Mouse (Mus musculus): Measurements from ENCODE around the gene Cd28. TPM values are rescaled to one million over a fixed set of nuclear protein-coding genes. Genes with fewer than 3 reads are reported as not detected.

Cd28 gene
- total RNA-seq (2012; rRNA removed) = not detected in 2 replicates
- polyA plus RNA-seq (2012; ENCODE audit: insufficient read depth in 1 of 2, insufficient read length in 2 of 2, low read depth in 1 of 2, low replicate concordance in 2 of 2, missing spikeins in 1 of 2) = not detected

DNA sequence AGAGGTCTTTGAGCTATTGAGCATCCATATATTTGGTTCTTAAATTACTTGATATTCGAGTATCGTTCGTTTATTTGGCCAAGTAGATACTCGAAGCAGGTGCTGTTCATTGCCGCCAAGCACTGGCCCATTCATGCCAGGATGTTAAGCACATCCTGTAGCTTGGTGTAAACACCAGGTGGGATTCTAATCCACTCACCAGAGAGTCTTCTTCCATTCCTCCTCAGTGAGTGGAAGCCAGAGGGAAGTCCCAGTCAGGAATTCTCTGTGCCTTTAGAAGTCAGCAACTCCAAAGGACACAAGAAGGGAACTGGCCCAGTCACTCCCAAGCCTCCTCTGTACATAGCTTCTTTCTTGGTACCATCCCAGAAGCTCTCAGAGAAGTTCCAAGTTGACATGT, at the start of gene Cd28:
Cd28 (plus strand) TSS at position 234 of the 400 bp plus-strand sequence.
- Histone ChIP-seq H3K36me3 (ENCODE audit: control insufficient read depth in 1 of 2, insufficient read depth in 2 of 2, low read length in 2 of 2) (no peaks in the 10 kb centered on the region), H3K79me2 (ENCODE audit: control insufficient read depth, insufficient read depth, low read length, poor library complexity) (no peaks in the 10 kb centered on the region), H3K4me1 (ENCODE audit: control insufficient read depth in 1 of 2, insufficient read depth in 2 of 2, low read length in 2 of 2) (no peaks in the 10 kb centered on the region), H3K27ac (ENCODE audit: control insufficient read depth, low read depth, low read length) (no peak within 1 kb of the TSS), H3K4me3 (ENCODE audit: control insufficient read depth in 1 of 2, insufficient read depth in 1 of 2, low read depth in 2 of 2, low read length in 2 of 2) (no peak within 1 kb of the TSS), H3K9me3 (replicated peaks; ENCODE audit: insufficient read depth, low read length) (no peaks in the 10 kb centered on the region), H3K9ac (ENCODE audit: control insufficient read depth, low read depth, low read length, poor library complexity, severe bottlenecking) (no peak within 1 kb of the TSS), H3K27me3 (ENCODE audit: control insufficient read depth in 1 of 2, insufficient read depth in 2 of 2, low read length in 2 of 2) (no peaks in the 10 kb centered on the region)
- TF ChIP-seq MYB (IDR thresholded peaks at IDR 0.05; ENCODE audit: low read depth, low read length) = no peak
- TF ChIP-seq MAFK (IDR thresholded peaks at IDR 0.05; ENCODE audit: borderline replicate concordance, low read depth, low read length) = no peak
- TF ChIP-seq MAZ (IDR thresholded peaks at IDR 0.05; ENCODE audit: low read depth, low read length) = no peak
- TF ChIP-seq KAT2A (conservative IDR thresholded peaks at IDR 0.05; ENCODE audit: low read depth, low read length) = no peak
- no peak for TF ChIP-seq ZMIZ1 (IDR thresholded peaks at IDR 0.05; ENCODE audit: low read depth, low read length)
- TF ChIP-seq UBTF (IDR thresholded peaks at IDR 0.05; ENCODE audit: borderline replicate concordance, insufficient read depth, low read depth, low read length) = no peak
- no peak for TF ChIP-seq ZKSCAN1 (IDR thresholded peaks at IDR 0.05; ENCODE audit: low read depth, low read length)
- TF ChIP-seq NELFE (IDR thresholded peaks at IDR 0.05; ENCODE audit: low read depth, low read length) = no peak
- no peak for TF ChIP-seq CTCF (IDR thresholded peaks at IDR 0.05 in 2 of 3, conservative IDR thresholded peaks at IDR 0.05 in 1 of 3; ENCODE audit: control insufficient read depth in 1 of 3, insufficient read depth in 1 of 3, low read depth in 2 of 3, low read length in 3 of 3, poor library complexity in 1 of 3, severe bottlenecking in 1 of 3)
- no peak for TF ChIP-seq HCFC1 (IDR thresholded peaks at IDR 0.05; ENCODE audit: low read depth, low read length)
- no peak for TF ChIP-seq GATA1 (IDR thresholded peaks at IDR 0.05; ENCODE audit: low read depth, low read length)
- no peak for TF ChIP-seq ETS1 (IDR thresholded peaks at IDR 0.05; ENCODE audit: low read depth, low read length)
- no peak for TF ChIP-seq JUND (IDR thresholded peaks at IDR 0.05; ENCODE audit: low read depth, low read length)
- no peak for DNase-seq (ENCODE audit: low read depth, low spot score)

DNA sequence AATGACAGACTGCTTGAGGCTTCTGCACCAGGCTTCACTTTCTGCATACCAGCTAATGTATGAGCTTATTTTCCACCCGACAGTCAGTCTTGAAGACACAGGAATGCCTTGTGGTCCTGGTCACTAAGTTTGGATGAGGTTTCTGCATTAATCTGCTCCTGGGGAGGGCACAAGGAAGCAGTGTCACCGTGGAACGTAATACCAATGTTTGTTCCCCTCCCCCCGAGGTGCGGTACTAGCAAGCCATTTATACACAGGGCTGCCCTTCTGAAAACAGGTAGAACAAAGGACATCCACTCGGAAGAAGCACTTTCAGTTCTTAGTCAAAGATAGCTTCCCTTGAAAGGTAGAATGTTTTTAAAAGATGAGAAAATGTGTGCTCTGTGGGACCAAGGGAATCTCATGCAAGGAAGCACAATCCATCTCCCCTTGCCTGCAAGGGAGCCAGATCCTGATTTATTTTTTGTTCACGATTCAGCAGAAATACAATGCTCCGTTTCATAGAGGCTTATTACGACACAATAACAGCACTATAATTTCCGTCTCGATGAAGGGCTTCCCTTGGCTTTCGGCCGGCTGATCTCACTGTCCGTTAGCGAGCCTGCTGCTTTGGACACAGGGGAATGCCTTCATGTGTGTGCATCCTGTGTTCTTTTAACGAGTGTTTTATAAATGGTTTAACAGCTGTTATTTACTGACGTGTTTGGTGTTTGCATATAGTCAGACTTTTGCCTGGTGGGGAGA, 48.6 kb upstream of the Cd28 start:
- H3K27me3 ChIP-seq (ENCODE audit: control insufficient read depth in 1 of 2, insufficient read depth in 2 of 2, low read length in 2 of 2) = no peaks in the 10 kb centered on the region; a peak in 1 of 4 replicates
- H3K9me3 ChIP-seq (replicated peaks; ENCODE audit: insufficient read depth, low read length) = no peaks in the 10 kb centered on the region
- H3K9ac ChIP-seq (ENCODE audit: control insufficient read depth, low read depth, low read length, poor library complexity, severe bottlenecking) = no peak overlapping the region
- H3K27ac ChIP-seq (ENCODE audit: control insufficient read depth, low read depth, low read length) = no peak overlapping the region
- TF ChIP-seq ZMIZ1 (IDR thresholded peaks at IDR 0.05; ENCODE audit: low read depth, low read length) (no peak), NRF1 (IDR thresholded peaks at IDR 0.05; ENCODE audit: insufficient read depth, low read depth, low read length, poor library complexity, severe bottlenecking) (no peak), MXI1 (IDR thresholded peaks at IDR 0.05; ENCODE audit: low read depth, low read length) (no peak), RCOR1 (IDR thresholded peaks at IDR 0.05; ENCODE audit: low read depth, low read length) (no peak), RAD21 (IDR thresholded peaks at IDR 0.05; ENCODE audit: low read depth, low read length) (no peak), ZKSCAN1 (IDR thresholded peaks at IDR 0.05; ENCODE audit: low read depth, low read length) (no peak)
- no peaks in the 10 kb centered on the region for H3K36me3 ChIP-seq (ENCODE audit: control insufficient read depth in 1 of 2, insufficient read depth in 2 of 2, low read length in 2 of 2)
- no peak overlapping the region for H3K4me3 ChIP-seq (ENCODE audit: control insufficient read depth in 1 of 2, insufficient read depth in 1 of 2, low read depth in 2 of 2, low read length in 2 of 2)
- H3K79me2 ChIP-seq (ENCODE audit: control insufficient read depth, insufficient read depth, low read length, poor library complexity) = no peaks in the 10 kb centered on the region
- no peaks in the 10 kb centered on the region for H3K4me1 ChIP-seq (ENCODE audit: control insufficient read depth in 1 of 2, insufficient read depth in 2 of 2, low read length in 2 of 2)
- DNase-seq (ENCODE audit: low read depth, low spot score) = no peak
